Mouse (Mus musculus) thymus, adult 2 months (tissue): ENCODE measurements at regions not wholly inside any gene's neighbourhood (a gene's known extent, or its start where the extent isn't known, plus 50 kb on each side); places are given as distances from the start of the nearest gene placed in this dataset.

Experiments used
- DNase-seq: peaks from one replicate; pipeline ENCODE4 v3.0.0; 2021
- H3K27ac ChIP-seq: fragments of 200-500 bp; 2 replicates; pipeline ENCODE4 v1.5.1; 2012; ENCODE audit warnings: low read length, control low read depth; ENCODE audit not compliant: control insufficient read depth, insufficient read depth
- H3K27me3 ChIP-seq: fragments of 200-500 bp; 2 replicates; pipeline ENCODE4 v1.6.1; 2012; ENCODE audit warnings: mild to moderate bottlenecking, low read length, moderate library complexity, mixed read lengths; ENCODE audit not compliant: control insufficient read depth, insufficient read depth
- H3K36me3 ChIP-seq: fragments of 200-500 bp; 2 replicates; pipeline ENCODE4 v1.6.1; 2012; ENCODE audit warnings: mild to moderate bottlenecking, low read length, moderate library complexity; ENCODE audit not compliant: control insufficient read depth, insufficient read depth
- H3K4me1 ChIP-seq: fragments of 200-500 bp; replicated peaks from 2 replicates; pipeline ENCODE4 v1.6.1; 2012; ENCODE audit warnings: low read length; ENCODE audit not compliant: control insufficient read depth, insufficient read depth
- H3K4me3 ChIP-seq: fragments of 200-500 bp; 2 replicates; pipeline ENCODE4 v1.5.1; 2012; ENCODE audit warnings: mild to moderate bottlenecking, low read length, control low read depth, moderate library complexity; ENCODE audit not compliant: control insufficient read depth, insufficient read depth
- CTCF ChIP-seq: fragments of 200-500 bp; IDR thresholded peaks from 2 replicates; pipeline ENCODE4 v1.5.1; 2012; ENCODE audit warnings: mild to moderate bottlenecking, control low read depth, low read length, moderate library complexity, borderline replicate concordance; ENCODE audit not compliant: control insufficient read depth, poor library complexity, insufficient read depth; ENCODE audit errors: extremely low read depth
- POLR2A ChIP-seq: fragments of 200-500 bp; IDR thresholded peaks from 2 replicates; pipeline ENCODE4 v1.6.1; 2012; ENCODE audit warnings: mild to moderate bottlenecking, low read length, control low read depth, moderate library complexity; ENCODE audit not compliant: control insufficient read depth, poor library complexity, insufficient read depth; ENCODE audit errors: extremely low read depth
- WGBS: fragments of 180-500 bp; shearing (Covaris S2); methylation state at CpG from one replicate; pipeline ENCODE4 v1.1.7; 2018; 5-methylcytosine and 5-hydroxymethylcytosine counted together

- DNase-seq: peak; percentile 56
- peaks cover 16% of the 10 kb centered on the region for H3K4me1 ChIP-seq
- 2% methylated on average over 5 of the region's 5 CpGs for WGBS
- H3K4me3 ChIP-seq: no peak overlapping the region
- TF ChIP-seq POLR2A: no peak
- no peak for TF ChIP-seq CTCF
- H3K27me3 ChIP-seq: no peaks in the 10 kb centered on the region
- H3K36me3 ChIP-seq: no peaks in the 10 kb centered on the region
- no peak overlapping the region for H3K27ac ChIP-seq
Observed at GRCm38 (mm10) chr10:14207616-14208015, 241.7 kb downstream of the Hivep2 start.

- no peak overlapping the region for H3K4me3 ChIP-seq
- TF ChIP-seq POLR2A (no peak), CTCF (no peak)
- no peaks in the 10 kb centered on the region for H3K36me3 ChIP-seq
- H3K4me1 ChIP-seq: peaks cover 16% of the 10 kb centered on the region
- H3K27ac ChIP-seq: no peak overlapping the region
- no peak for DNase-seq
- H3K27me3 ChIP-seq: no peaks in the 10 kb centered on the region
- WGBS: 84% methylated on average over 5 of the region's 5 CpGs
Observed at GRCm38 (mm10) chr10:14207051-14207570, 241.2 kb downstream of the Hivep2 start.
